In the genomic region with DNA sequence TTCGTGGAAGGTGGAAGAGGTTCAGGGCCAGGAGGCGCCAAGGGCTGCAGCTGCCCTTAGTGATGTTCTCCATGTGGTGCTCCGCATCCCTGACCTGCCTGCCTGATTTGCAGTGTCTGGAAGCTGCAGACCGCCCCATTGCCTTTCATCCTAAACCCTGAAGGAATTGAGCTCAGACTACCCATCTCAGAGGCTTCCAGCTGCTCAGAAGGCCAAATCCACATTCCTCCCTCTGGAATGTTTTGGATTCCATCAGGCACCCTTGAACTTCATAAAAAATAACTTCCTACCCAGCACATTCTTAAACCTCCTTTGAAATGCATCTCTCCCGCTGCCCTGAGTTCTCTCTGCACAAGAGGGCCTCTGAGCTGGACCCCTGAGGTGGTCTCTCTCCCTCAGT, we compare ENCODE assay signal across 12 mouse cellular contexts. TPM values are rescaled to one million over a fixed set of nuclear protein-coding genes. Genes with fewer than 3 reads are reported as not detected.
DNase-seq lines count a peak whose midpoint lies in the region; ATAC-seq and TF ChIP-seq lines count a peak whose summit lies in the region.
"Had no signal": no experiment of that assay in that cellular context is flagged by ENCODE, and none has a peak within 500 bp of the region (broad histone marks: within the 10 kb centered on the region; RNA-seq: fewer than 3 reads in every experiment).

No protein-coding gene starts in this region.

- H3K4me3 ChIP-seq in lung, embryonic 15.5 days = no peak overlapping the region
- H3K4me3 ChIP-seq in embryonic facial prominence, embryonic 12.5 days = no peak overlapping the region
- no peak overlapping the region for H3K4me3 ChIP-seq in limb, embryonic 12.5 days (replicated peaks)
- H3K4me3 ChIP-seq in stomach, postnatal 0 days (ENCODE audit: low read depth, low read length) = no peak overlapping the region
- no peak overlapping the region for H3K4me3 ChIP-seq in neural tube, embryonic 15.5 days (replicated peaks)
- H3K4me3 ChIP-seq: heart, adult 2 months had no signal

- TF ChIP-seq EP300 in stomach, postnatal 0 days (optimal IDR thresholded peaks at IDR 0.05) = no peak

- 0 out of 2 replicates have a peak, but pooled peaks cover 7% of the 10 kb centered on the region for H3K4me1 ChIP-seq in lung, embryonic 15.5 days
- peaks cover 21% of the 10 kb centered on the region; the same call in 1 of the 2 replicates for H3K4me1 ChIP-seq in embryonic facial prominence, embryonic 12.5 days
- H3K4me1 ChIP-seq in limb, embryonic 12.5 days (replicated peaks) = peaks cover 12% of the 10 kb centered on the region
- H3K4me1 ChIP-seq in stomach, postnatal 0 days (replicated peaks; ENCODE audit: control insufficient read depth, insufficient read depth) = peaks cover 4% of the 10 kb centered on the region; the same call in 1 of the 2 replicates
- H3K4me1 ChIP-seq in neural tube, embryonic 15.5 days = no peaks in the 10 kb centered on the region

- no peak for TF ChIP-seq CTCF in stomach, postnatal 0 days (IDR thresholded peaks at IDR 0.05; ENCODE audit: low read depth)

- no peak overlapping the region for H3K9ac ChIP-seq in lung, embryonic 15.5 days
- no peak overlapping the region for H3K9ac ChIP-seq in embryonic facial prominence, embryonic 12.5 days
- H3K9ac ChIP-seq in limb, embryonic 12.5 days (replicated peaks) = 0 out of 2 replicates have a peak overlapping the region, but pooled peaks have one; percentile 31
- no peak overlapping the region for H3K9ac ChIP-seq in stomach, postnatal 0 days (ENCODE audit: low read length)
- no peak overlapping the region for H3K9ac ChIP-seq in neural tube, embryonic 15.5 days (replicated peaks)

- H3K9me3 ChIP-seq in lung, embryonic 15.5 days = no peaks in the 10 kb centered on the region
- no peaks in the 10 kb centered on the region for H3K9me3 ChIP-seq in embryonic facial prominence, embryonic 12.5 days
- H3K9me3 ChIP-seq in limb, embryonic 12.5 days = no peaks in the 10 kb centered on the region
- no peaks in the 10 kb centered on the region for H3K9me3 ChIP-seq in stomach, postnatal 0 days (ENCODE audit: control insufficient read depth, low read length)
- no peaks in the 10 kb centered on the region for H3K9me3 ChIP-seq in neural tube, embryonic 15.5 days (replicated peaks)

- no peak overlapping the region for H3K4me2 ChIP-seq in lung, embryonic 15.5 days
- no peak overlapping the region for H3K4me2 ChIP-seq in embryonic facial prominence, embryonic 12.5 days (replicated peaks)
- no peak overlapping the region for H3K4me2 ChIP-seq in limb, embryonic 12.5 days
- no peak overlapping the region for H3K4me2 ChIP-seq in stomach, postnatal 0 days (replicated peaks; ENCODE audit: low read depth)
- no peak overlapping the region for H3K4me2 ChIP-seq in neural tube, embryonic 15.5 days

- no peak for DNase-seq in lung, adult 18-20 months
- DNase-seq in stomach, postnatal 0 days (ENCODE audit: low spot score) = no peak
- DNase-seq: adrenal gland, adult 2 months; cerebellum, postnatal 14 days; heart, adult 2 months; heart, postnatal 10 days; left cerebral cortex, postnatal 4 days had no signal

- H3K27me3 ChIP-seq in lung, embryonic 15.5 days = no peaks in the 10 kb centered on the region
- no peaks in the 10 kb centered on the region for H3K27me3 ChIP-seq in embryonic facial prominence, embryonic 12.5 days
- peaks cover 4% of the 10 kb centered on the region; the same call in 1 of the 2 replicates for H3K27me3 ChIP-seq in limb, embryonic 12.5 days
- no peaks in the 10 kb centered on the region for H3K27me3 ChIP-seq in stomach, postnatal 0 days (ENCODE audit: control insufficient read depth, insufficient read depth, low read length)
- no peaks in the 10 kb centered on the region for H3K27me3 ChIP-seq in neural tube, embryonic 15.5 days (replicated peaks)

- H3K27ac ChIP-seq in lung, embryonic 15.5 days = 0 out of 2 replicates have a peak overlapping the region, but pooled peaks have one; percentile 50
- H3K27ac ChIP-seq in embryonic facial prominence, embryonic 12.5 days = peak overlapping the region; percentile 81
- H3K27ac ChIP-seq in limb, embryonic 12.5 days = peak overlapping the region; percentile 56
- H3K27ac ChIP-seq in stomach, postnatal 0 days (replicated peaks) = peak overlapping the region; percentile 63; the same call in 1 of the 2 replicates
- no peak overlapping the region for H3K27ac ChIP-seq in neural tube, embryonic 15.5 days (replicated peaks)
- H3K27ac ChIP-seq: heart, adult 2 months had no signal

- WGBS in lung, embryonic 15.5 days = 49% methylated on average over 5 of the region's 5 CpGs
- 38% methylated on average over 5 of the region's 5 CpGs for WGBS in embryonic facial prominence, embryonic 12.5 days
- WGBS in limb, embryonic 12.5 days = 44% methylated on average over 5 of the region's 5 CpGs
- 41% methylated on average over 5 of the region's 5 CpGs for WGBS in stomach, postnatal 0 days
- 62% methylated on average over 5 of the region's 5 CpGs for WGBS in neural tube, embryonic 15.5 days

- no peak for ATAC-seq in lung, embryonic 15.5 days (ENCODE audit: borderline replicate concordance, extremely low read depth, low FRiP score, low TSS enrichment)
- no peak for ATAC-seq in embryonic facial prominence, embryonic 12.5 days (ENCODE audit: insufficient number of reproducible peaks, insufficient read depth, low FRiP score, low TSS enrichment)
- ATAC-seq in limb, embryonic 12.5 days (ENCODE audit: insufficient number of reproducible peaks, insufficient read depth, low FRiP score, low TSS enrichment, low read depth) = no peak
- ATAC-seq in stomach, postnatal 0 days (ENCODE audit: low FRiP score, low TSS enrichment) = no peak
- no peak for ATAC-seq in cerebellum, adult (ENCODE audit: insufficient number of reproducible peaks, low FRiP score, low TSS enrichment)
- no peak for ATAC-seq in neural tube, embryonic 15.5 days (ENCODE audit: low FRiP score)

- H3K36me3 ChIP-seq in lung, embryonic 15.5 days = no peaks in the 10 kb centered on the region
- H3K36me3 ChIP-seq in embryonic facial prominence, embryonic 12.5 days = no peaks in the 10 kb centered on the region
- H3K36me3 ChIP-seq in limb, embryonic 12.5 days = no peaks in the 10 kb centered on the region
- H3K36me3 ChIP-seq in stomach, postnatal 0 days (ENCODE audit: control insufficient read depth, insufficient read depth, low read length) = no peaks in the 10 kb centered on the region
- H3K36me3 ChIP-seq in neural tube, embryonic 15.5 days = no peaks in the 10 kb centered on the region

RNA-seq across cellular contexts. Expression of a gene that starts 15.1 kb away (rescaled TPM):
- 5.8 and 8.7 TPM in 2 replicates for polyA plus RNA-seq in lung, embryonic 15.5 days (2015; fragmentation: Nextera tagmentation; extraction: Ambion mirVana)
- polyA plus RNA-seq in embryonic facial prominence, embryonic 12.5 days (2016; fragmentation: Nextera tagmentation; extraction: Ambion mirVana) = 4.5 and 5.7 TPM in 2 replicates
- polyA plus RNA-seq in limb, embryonic 12.5 days (2016; fragmentation: Nextera tagmentation; extraction: Ambion mirVana) = 1.4 and 1.7 TPM in 2 replicates
- polyA plus RNA-seq in stomach, postnatal 0 days (2015; fragmentation: Nextera tagmentation; extraction: Ambion mirVana) = 10.5 and 11.0 TPM in 2 replicates
- 2.8 and 3.7 TPM in 2 replicates for polyA plus RNA-seq in neural tube, embryonic 15.5 days (2015; fragmentation: Nextera tagmentation; extraction: Ambion mirVana)

RNA-seq across cellular contexts. Expression of a gene that starts 34.3 kb away (rescaled TPM):
- polyA plus RNA-seq in lung, embryonic 15.5 days (2015; fragmentation: Nextera tagmentation; extraction: Ambion mirVana) = 8.0 and 8.5 TPM in 2 replicates
- polyA plus RNA-seq in embryonic facial prominence, embryonic 12.5 days (2016; fragmentation: Nextera tagmentation; extraction: Ambion mirVana) = 10.6 and 10.8 TPM in 2 replicates
- polyA plus RNA-seq in limb, embryonic 12.5 days (2016; fragmentation: Nextera tagmentation; extraction: Ambion mirVana) = 9.5 and 10.0 TPM in 2 replicates
- polyA plus RNA-seq in stomach, postnatal 0 days (2015; fragmentation: Nextera tagmentation; extraction: Ambion mirVana) = 2.9 and 3.2 TPM in 2 replicates
- polyA plus RNA-seq in neural tube, embryonic 15.5 days (2015; fragmentation: Nextera tagmentation; extraction: Ambion mirVana) = 5.3 and 6.9 TPM in 2 replicates

RNA-seq across cellular contexts. Expression of a gene that starts 42.3 kb away (rescaled TPM):
- 11.1 and 13.5 TPM in 2 replicates for polyA plus RNA-seq in lung, embryonic 15.5 days (2015; fragmentation: Nextera tagmentation; extraction: Ambion mirVana)
- 12.5 and 13.4 TPM in 2 replicates for polyA plus RNA-seq in embryonic facial prominence, embryonic 12.5 days (2016; fragmentation: Nextera tagmentation; extraction: Ambion mirVana)
- 11.4 and 14.5 TPM in 2 replicates for polyA plus RNA-seq in limb, embryonic 12.5 days (2016; fragmentation: Nextera tagmentation; extraction: Ambion mirVana)
- 9.0 and 9.6 TPM in 2 replicates for polyA plus RNA-seq in stomach, postnatal 0 days (2015; fragmentation: Nextera tagmentation; extraction: Ambion mirVana)
- polyA plus RNA-seq in neural tube, embryonic 15.5 days (2015; fragmentation: Nextera tagmentation; extraction: Ambion mirVana) = 12.7 and 13.5 TPM in 2 replicates
